Mouse (Mus musculus): ENCODE data around the gene Ly86.

Ly86 gene

DNA sequence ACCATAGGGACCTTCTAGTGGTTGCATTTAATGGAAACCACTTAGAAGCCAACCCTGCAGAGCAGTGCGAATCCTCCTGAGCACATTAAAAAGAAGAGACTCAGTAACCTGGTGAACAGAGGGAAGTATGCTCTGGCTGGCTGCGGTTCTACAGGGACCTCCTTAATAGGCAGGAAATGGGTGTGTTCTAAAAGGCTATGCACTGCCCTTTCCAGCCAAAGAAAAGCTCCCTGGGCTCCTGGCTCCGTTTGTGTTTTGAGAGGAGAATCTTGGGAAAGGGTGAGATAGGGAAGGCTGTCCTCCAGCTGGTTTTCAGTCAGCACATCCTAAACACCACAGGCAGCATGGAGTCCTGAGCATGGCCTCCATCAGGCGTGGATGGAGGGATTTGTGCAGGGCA is 8.9 kb downstream of the Ly86 start:
- no peak for DNase-seq (ENCODE audit: low spot score)

DNA sequence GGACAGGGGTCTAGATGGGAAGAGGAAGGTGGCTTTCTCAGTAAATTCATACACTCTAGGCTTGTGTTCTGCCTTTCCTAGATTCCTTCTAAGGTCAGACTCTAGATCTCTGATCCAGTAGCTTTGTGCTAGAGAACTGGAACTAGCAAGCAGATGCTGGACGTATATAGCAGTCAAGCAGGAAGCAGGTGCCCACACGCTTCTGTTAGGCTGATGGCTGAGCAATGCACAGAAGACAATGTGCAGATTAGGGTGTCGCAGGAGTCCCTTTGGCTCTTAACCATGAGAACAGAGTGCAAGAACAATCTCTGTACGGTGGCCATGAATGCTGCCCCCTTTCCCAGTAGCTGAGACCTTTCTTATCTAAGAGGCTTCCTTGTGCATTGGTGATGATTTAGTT is 9.4 kb downstream of the Ly86 start:
- no peak for DNase-seq (ENCODE audit: low spot score)

DNA sequence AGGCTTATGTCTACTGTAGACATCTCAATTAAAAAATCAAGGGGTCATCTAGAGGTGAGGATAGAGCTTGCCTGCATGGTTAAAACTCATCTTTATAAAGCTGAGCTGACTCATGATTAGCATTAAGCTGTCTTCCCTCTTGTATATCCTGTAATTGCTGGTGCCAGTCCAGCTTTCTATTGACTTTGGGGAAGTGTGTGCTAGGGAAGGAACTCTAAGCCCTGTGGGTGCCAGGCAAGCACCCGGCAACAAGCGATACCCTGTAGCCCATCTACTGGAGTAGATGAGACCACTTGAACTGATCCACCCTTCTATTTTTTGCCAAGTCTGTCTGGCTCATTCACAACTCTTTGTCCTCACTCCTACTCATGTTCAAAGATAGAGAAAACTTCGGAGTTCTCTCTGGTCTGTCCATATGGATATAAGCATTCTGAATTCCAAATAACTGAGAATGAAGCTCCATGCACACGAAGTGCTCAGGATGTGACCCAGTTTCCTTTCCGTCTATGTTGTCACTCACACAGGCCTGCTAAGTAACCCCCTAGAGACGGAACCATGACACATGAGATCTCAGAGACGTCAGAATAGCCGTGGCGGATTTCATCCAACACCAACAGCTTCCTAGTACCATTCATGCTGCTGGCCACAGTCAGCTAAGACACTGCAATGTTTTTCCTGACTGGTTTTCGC is 10.8 kb downstream of the Ly86 start:
- no peak for DNase-seq (ENCODE audit: low spot score)

DNA sequence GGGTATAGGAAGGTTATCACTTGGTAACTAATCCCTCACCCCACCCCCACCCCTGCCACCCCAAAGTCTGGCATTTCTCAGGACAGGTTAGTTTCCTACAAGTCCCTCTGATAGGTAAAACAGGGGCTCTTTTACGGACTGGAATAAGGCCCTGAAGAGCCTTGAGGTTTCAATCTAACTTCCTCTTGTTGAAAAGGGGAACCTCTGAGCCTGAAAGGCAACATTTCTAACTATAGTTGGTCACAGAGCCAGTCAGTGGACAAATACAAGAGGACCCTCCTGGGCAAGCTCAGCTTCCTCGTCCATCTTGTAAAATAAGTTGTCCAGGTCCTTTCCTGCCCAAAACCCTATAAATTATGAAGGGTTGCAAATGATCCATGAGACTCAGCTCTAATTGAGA is 11.5 kb downstream of the Ly86 start:
- no peak for DNase-seq (ENCODE audit: low spot score)

DNA sequence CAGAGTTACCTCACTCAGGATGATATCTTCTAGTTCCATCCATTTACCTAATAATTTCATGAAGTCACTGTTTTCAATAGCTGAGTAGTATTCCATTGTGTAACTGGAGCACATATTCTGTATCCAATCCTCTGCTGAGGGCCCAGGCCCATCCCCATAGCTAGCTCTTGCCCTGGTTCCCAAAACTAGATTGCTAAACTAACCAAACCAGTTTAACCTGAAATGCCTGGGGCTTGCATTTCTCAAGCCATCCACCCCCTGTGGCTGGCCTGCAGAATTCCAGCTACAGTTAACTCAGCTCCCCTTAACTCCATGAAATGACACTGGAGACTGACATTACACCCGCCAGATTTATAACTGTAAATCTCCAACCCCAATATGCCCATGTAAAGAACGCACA is 13.1 kb downstream of the Ly86 start:
- DNase-seq (ENCODE audit: low spot score) = no peak

DNA sequence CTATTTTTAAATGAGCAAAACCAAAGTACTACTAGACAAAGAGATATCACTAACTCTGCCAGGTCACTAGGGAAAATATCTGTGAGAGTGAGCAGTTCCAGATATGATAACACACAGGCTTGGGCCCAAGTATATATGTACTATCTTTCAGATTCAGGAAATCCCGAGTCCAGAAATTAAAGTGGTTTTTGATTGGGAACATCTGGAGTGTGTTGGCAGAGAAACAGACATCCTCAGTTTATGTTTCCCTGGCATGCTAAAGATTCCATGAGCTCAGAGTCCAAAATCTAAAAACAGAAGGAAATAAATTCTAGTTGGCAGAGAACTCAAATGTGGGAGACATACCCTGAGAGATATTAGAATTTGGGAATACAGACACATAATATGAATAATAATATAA is 16.2 kb downstream of the Ly86 start:
- DNase-seq (ENCODE audit: low spot score) = no peak

DNA sequence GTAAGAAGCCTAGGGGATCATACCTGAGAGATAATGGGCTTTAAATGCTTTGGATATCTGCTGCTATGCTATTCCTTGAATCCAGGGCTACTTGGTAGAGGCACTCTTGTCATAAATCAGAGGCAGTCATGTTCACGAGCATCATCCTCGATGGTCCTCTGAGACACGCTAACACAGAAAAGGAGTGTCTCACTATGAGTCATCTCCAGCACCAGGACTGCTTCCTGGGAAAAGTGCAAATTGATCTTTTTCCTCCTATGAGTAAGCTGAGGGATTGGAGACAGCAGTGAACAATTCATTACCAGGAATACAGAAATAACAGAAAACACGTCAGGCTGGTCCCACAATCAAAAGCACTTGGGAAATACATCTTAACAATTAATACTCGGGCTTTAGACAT is 19.3 kb downstream of the Ly86 start:
- DNase-seq (ENCODE audit: low spot score) = no peak

DNA sequence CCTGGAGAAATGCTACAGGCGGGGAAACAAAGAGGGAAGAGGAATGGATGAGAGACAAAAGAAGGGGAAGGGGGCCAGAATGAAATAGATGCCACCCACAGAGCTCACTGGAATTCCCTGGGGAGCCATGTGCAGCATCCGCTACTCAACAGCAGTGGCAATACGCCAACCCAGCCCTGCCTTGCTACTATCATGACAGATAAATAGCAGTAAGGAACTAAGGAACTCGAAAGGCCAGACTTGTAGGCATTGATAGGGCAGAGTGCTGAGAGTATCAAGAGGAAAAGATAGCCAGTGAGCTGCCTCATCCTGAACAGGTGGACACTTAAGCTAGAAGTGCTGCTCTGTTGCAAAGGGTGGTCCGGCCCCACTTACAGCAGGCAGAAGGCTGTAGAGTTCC is 31.4 kb downstream of the Ly86 start:
- peak; percentile 8 for DNase-seq (ENCODE audit: low spot score)

DNA sequence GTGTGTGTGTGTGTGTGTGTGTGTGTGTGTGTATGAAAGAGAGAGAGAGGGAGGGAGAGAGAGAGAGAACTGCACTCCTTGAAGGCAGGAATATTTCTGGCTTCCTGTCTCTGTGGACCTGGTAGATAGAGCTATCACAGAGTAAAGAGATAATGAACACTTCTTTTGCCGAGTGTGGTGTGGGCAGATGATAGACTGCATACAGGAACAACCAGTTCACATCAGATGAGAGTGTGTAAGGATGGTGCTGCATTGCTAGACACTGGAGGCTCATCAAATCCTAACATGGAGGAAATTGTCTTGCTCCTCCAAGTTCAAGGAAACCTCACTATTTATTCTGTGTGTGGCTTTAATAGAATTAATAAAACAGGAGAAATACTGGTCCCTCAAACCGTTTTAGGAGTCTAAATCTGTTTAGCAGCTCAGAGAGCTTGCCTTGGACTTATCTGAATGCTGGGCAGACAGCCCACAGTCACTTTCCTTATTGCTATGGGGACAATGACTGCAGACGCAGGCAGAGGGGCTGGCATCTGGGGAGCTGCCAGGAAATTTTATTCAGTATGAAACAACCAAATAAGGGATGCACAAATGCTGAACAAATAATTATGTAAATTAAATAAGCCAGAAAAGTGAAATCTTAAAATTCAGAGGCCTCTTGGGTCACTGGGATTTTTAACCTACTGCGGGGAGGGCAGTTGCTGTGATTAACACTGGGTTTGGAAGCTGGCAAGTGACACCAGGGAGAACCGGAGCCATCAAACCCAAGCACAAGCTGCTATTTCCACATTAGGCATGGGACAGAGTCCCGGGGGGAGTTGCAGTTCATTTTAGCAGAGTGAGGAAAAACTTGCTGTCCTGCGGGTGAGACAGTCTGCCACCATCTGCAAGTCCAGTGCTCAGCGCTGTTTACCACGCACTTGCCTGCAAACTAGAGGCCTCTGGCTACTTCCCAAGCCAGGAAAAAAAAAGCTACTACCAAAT is 43.5 kb downstream of the Ly86 start:
- DNase-seq (ENCODE audit: low spot score) = peak; percentile 8

DNA sequence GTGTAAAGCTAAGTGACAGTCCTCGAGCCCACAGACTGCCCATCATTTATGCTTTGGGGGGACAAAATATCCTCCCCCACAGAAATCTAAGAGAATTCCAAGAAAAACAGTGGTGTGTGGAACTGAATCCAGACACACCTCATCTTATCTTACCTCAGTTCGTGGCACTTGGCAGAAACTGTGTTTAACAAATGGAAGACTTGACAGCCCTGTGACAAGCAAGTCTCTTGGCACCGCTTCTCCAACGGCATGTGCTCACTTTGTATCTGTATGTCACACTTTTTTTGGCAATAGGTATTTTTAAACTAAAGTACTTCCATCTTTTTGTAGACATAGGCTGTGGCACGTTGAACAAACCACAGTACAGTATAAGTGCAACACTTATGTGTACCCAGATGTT is 44.3 kb downstream of the Ly86 start:
- DNase-seq (ENCODE audit: low spot score) = no peak

DNA sequence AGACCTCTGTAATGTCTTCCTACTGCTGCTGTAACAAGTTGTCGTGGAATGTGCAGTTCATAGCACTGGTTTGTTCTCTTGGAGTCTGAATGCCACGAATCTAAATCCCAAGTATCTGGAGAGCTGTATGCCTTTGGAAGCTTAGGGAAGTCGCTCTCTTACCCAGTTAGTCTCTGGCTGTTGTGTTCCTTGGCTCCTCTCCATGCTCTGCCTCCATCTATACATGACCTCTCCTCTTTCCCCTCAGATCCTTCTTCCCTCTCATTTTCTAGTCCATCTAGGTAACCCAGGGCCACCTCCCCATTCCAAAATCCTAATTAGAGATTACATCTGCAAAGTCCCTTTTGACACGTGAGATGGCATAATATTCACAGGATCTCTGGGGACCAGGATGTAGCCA is 53.8 kb downstream of the Ly86 start:
- no peak for DNase-seq (ENCODE audit: low spot score)

DNA sequence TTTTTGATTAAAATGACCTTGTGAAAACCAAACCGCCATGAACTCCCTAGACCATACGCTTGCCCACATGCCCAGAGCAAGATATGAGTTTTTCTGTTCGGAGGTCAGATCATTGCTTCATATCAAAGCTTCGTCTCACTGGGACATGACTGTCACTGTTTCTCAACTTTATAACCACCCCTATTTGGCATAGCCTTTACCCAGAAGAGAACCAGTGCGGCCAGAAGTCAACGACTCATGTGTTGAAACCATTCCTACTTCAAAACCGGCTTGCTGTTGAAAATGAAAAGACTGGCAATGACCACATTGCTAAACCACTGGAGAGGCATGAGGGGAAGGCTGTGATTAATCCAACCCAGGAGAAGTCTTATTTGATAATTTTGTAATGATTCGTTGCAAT is 54.3 kb downstream of the Ly86 start:
- no peak for DNase-seq (ENCODE audit: low spot score)

DNA sequence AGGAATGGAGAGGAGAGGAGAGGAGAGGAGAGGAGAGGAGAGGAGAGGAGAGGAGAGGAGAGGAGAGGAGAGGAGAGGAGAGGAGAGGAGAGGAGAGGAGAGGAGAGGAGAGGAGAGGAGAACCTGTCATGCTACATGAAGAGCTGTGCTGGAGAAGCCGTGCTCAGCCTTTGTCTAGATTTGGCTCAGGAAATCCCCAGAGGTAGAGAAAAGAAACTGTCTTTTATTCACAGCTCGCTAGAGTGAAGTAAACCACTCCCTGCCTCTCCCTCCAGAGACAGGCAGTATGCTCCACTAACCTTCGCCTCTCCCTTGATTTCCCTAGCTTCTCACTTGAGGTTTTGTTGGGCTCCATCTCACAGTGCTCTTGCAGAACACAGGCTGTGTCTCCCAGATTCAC is 57.4 kb downstream of the Ly86 start:
- DNase-seq (ENCODE audit: low spot score) = no peak

DNA sequence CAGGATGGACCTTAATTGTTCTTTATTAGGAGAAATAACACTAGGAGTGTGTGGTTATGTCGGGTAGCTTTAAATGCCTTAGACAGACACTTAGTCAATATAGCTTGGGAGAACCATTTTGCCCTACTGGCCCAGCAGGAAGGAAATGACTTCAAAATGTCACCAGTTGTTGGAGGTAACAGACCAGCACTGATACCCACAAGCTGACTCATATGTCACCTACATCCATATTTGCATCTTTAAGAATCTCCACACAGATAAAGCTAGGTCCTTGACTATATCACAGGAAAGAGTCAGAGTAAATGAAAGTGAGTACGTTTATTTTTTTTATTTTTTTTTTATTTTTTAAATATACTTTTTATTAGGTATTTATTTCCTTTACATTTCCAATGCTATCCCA is 58.7 kb downstream of the Ly86 start:
- no peak for DNase-seq (ENCODE audit: low spot score)

DNA sequence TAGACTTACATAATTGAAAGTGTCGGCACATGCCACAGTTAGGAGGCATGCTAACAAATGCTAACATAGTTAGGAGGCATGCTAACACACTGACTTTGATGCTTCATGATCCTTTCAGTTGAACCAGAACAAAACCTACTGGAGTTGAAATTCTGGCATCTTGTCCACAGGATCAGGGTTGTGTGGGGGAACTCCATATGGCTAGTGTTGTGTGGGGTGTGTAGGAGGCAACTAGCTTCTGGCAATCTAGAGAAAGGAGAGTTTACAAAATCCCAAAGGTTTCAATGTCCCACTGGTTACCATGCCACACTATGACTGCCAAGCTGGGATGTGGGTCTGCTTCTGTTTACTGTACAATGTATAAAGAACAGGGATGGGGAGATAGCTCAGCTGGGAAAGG is 70.7 kb downstream of the Ly86 start:
- DNase-seq (ENCODE audit: low spot score) = no peak

DNA sequence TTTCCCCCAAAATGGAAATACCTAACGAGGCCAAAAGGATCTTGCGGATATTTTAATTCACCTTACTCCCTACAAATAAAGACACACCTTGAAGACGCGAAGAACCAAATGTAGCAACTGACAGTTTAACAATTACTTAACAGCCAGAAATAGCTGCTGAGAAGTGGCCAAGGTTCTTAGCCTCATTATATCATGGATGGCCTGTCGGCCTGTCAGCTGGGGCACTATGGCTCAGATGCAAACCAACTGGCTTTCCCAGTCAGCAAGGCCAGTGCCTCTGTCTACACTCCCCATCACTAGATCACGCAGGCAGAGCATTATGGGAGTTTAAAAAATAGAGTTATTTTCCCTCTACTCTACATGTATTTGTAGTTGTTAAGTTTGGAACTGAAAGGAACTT is 78.4 kb downstream of the Ly86 start:
- DNase-seq (ENCODE audit: low spot score) = no peak

DNA sequence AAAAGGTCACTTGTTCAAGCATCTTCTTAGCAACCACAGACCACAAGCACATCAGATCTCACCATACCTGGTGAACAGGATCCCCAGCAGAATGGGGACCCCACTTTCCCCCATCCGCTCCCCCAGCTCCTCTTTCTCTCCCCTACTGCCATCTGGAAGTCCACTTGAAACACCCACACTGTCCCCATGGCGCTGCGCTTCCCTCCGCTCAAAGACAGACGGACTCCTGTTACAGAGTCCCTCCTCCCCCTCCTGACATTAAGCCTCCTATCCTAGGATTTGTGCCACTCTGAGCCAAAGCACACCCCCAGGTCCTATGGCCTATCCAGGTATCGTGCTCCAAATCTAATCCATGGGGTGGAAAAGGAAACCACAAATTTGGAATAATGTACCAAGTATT is 79.9 kb downstream of the Ly86 start:
- no peak for DNase-seq (ENCODE audit: low spot score)

DNA sequence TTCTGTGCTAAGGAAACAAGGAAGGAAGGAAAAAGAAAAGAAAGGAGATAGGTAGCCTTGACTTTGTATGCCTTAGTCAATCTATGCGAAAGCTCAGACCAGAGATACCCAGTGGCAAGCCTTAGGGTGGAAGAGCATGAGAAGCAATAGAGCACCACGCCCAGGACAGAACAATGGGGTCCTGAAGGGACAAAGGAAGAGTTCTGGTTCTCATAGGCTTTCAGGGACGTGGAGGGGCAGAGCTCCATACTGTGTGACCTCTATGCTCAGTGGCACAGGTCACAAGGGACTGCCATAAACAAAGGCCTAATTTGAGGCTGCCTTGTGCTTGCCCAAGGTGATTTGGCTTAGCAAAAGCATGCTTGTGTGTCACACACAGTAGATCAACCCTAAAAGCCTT is 80.4 kb downstream of the Ly86 start:
- DNase-seq (ENCODE audit: low spot score) = no peak

DNA sequence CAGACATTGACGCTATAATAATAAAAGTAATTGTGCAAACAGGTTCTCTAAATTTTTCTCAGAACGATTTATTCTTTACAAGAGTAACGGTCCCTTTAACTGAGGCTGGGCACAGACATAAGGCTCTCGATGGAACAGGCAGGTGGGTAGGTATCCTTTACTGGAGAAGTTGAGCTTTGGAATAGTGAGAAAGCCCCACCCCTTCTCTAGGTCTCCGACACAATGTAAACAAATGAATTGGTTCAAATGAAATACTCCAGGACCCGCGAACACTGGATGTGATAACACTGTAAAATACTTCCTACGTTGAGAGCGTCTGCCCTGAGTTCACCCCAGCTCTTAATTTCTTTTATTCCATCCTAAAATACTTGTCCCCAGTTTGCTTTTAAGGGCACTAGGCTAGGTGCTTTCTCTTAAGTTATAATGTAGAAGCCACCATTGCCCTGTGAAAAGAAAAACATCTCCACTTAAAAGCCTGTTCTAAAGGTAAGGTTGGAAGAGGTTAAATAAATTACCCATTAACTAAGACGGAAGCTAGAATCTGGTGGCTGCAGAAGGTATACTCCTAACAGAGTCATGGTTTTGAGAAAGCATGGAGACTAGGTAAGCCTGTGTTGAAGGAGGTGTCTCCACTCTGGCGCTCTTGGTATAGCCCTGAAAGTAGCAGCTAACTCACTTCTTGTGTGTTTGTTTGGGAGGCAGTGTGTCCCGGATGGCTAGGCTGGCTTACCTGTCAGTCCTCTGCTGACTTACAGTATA is 81.7 kb downstream of the Ly86 start:
- DNase-seq (ENCODE audit: low spot score) = no peak

DNA sequence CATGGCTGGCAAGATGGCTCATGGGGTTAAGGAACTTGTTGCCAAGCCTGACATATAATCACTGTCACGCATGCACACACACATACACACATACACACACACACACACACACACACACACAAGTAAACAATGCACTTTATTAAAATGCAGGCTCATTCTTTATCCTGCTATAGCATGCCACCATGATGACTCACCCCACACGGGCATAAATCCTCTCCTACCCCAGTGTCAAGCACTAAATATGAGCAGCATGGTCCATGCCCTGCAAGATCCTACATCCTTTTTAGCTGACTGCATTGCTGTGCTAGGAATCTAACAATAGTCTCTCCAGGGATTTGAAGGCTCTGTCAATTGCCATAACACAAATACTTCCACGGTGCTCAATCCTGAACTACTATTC is 83.5 kb downstream of the Ly86 start:
- DNase-seq (ENCODE audit: low spot score) = no peak

DNA sequence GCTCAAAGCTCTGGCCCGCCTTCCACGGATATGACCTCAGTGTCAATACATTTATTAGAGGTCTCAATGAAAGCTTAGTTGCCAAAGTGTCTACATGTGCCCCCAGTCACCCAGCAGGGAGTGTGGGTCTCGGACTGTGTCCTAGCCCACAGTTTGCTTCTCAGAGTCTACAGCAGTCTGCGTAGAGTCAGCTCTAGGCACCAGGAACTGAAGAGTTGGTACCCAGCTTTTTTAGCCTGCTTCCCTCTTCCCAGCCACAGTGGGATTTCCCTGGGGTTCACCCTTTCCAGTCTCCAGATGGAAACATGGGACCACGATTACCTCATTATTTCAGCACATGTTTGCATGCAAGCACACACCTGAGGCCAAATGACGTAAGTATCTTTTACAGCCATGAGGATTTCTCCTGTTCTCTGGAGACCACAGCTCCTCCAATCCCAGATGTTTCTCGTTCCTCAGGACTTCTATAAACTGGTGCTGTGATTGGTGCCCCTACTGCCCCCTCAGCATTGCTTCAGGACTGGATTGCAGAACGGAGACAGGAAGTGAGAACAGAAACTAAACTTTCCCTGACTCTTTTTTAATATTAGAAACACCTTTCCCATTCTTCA is 84.8 kb downstream of the Ly86 start:
- DNase-seq (ENCODE audit: low spot score) = no peak

DNA sequence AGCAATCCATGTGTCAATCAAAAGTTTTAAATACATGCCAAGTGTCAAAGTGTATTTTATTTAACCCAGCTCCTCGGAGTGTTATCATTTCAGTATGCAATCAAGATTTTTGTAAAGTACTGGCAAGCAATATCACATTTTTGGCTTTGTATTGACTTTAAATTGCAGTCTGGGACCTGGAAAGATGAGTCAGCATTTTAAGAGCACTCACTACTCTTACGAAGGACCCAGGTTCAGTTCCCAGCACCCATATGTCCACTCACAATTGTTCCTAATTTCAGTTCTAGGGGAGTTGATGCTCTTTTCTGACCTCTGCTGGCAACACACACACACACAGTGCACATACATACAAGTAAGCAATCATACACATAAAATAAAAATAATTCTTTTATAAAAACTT is 86.7 kb downstream of the Ly86 start:
- DNase-seq (ENCODE audit: low spot score) = no peak
